Mouse (Mus musculus): ENCODE data around the gene Med26.
A peak's percentile ranks its signal among the peaks of the same experiment; 100 is the strongest.

The Med26 gene

DNA sequence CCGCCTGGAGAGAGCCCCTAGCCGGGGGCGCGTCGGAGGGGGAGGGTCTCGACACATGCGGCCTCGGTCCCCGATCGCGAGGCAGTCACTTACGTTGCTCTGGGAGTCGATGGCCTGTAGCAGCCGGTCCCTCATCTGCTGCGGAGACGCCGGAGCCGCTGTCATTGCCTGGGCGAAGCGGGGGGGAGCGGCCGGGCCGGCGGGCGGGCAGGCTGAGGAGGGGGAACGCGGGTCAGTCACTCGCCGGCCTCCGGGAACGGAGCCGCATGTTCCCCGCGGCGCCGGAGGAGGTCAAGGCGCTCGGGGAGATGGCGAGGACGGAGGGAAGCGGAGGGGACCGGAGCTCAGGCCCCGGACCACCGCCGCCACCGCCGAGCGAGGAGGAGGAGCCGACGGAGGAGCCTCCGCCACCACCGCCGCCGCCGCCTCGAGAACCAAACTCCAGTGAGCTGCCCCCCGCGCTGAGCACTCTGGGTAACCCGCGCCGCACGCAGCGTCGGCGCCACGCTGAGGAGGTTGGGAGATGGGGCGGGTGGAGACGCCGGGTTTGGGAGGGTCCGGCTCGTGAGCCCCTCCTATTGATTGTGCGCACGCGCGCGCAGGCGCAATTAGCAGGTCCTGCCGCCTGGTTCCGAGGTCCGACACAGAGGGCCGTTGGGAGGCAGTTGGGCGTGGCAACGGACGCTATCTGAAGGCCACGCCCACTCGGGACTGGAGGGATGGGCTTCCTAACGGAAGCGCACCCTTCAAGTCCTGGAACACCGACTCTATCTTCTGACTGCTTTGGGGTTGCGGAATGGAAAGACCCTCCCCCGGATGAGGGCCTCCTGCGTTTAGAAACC lies at the start of gene Med26:
TSS of gene Med26 (minus strand) at position 469 of the 842 bp plus-strand sequence.
- DNase-seq: peak; percentile 93 to 97

DNA sequence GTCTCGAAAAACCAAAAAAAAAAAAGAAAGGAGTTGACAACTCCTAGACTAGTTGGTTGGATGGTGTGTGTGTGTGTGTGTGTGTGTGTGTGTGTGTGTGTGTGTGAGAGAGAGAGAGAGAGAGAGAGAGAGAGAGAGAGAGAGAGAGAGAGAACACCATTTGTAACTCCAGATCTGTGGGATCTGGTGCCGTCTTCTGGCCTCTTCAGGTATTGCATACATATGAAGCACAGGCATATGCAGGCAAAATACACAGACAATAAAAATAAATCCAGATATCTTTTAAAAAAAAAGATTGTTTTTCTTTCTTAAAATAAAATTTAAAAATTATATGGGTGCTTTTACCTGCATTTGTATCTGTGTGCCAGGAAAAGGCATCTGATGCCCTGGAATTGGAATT lies 42.1 kb upstream of the Med26 start:
- DNase-seq: peak in 1 of 2 experiments; percentile 48

DNA sequence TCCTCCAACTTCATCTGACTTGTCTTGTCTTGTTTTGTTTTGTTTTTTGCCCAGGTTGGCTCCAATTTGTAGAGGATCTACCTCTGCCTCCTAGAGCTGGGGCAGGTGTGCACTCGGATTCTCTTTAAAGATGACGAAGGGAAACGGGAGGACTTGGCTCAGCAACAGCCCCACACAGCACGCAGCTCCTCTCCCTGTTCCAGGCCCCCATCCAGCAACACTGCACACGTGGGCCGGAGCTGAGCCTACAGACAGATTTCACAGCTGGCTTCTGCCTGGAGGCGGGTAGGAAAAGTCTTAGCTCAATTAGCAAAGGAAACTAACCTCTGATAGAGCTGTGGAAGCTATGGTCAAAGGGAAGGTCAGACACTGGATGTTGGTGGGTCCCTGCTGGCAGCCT lies 41.2 kb upstream of the Med26 start:
- DNase-seq: no peak

DNA sequence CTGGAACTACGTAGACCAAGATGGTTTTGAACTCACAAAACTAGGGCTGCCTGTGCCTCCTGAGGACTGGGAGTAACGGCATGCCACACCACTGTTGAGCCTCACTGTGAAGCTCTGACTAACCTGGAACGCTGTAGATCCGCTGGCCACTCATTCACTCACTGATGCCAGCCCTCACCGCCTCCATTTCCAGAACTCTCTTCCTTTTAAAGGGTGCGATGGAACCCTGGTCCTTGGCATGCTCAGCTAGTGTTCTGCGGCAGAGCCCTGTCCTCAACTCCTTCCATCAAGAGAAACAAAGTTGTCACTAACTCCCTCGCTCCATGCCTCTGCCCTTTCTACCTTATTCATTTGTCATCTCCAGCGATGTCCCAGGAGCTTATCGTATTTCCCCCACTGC lies 40.8 kb upstream of the Med26 start:
- no peak for DNase-seq

DNA sequence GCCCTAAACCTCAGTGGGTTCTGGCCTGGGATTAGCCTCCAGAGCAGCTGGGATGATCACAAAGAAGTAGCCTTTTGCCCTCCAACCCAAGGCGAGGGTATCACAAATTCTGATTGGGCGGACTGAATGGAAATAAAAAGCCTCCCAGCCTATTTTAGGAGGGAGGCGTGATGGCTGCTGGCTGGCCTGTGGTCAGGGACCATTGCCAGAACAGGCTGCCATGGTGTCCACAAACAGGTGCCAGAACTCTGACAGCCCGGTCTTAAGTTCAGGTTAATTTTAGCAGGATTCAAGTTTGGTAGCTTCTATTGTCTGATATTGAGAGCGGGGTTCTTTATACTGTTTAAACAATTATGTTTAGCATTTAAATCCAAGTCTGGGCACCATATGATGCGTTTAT lies 39.7 kb upstream of the Med26 start:
- no peak for DNase-seq

DNA sequence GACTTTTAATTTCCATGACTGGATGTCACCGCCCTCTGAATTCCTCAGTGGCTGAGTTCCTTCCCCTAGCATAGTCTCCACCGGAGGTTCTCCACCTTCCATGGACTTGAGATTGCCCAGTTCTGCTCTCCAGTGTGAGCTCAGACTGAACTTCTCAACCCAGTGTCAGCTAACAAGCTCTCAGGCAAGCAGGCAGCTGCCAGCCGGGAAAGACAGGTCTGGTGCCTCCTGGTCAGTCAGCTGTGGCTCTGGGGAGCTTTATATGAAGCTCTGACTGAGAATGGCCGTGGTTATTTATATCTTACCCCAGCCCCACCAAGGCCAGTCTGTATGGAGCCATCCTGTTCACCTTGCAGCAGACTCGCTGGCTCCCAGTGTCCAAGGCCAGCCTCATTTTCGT lies 36.3 kb upstream of the Med26 start:
- DNase-seq: no peak

DNA sequence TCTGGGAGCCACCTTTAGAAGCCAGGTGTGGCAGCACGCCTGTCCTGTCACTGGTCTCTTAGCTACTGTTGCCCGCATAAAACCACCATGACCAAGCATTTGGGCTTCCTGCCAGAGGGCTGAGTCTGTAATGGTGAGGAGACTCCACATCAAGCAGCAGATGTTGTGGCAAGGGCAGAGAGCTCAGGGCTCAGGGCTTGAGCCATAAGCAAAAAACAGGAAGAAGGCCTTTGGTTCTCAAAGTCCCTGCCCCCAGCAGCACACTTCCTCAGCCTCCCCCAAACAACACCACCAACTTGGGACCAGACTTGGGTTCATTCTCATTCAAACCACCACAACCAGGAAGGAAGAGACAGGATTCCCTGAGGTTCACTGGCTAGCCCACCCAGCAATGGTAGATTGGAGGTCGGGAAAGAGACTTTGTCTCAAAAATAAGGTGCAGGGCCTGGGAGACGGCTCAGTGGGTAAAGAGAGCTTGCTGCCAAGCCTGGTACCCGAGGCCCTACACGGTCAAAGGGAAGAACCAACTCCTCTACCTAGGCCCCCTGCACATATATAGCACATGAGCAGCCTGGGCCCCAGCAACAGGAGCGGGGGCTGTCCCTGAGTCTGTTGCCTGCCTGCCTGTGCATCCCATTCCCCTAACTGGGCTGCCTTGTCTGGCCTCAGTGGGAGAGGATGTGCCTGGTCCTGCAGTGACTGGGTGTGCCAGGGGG lies 35.1 kb upstream of the Med26 start:
- peak in 1 of 2 experiments; percentile 32 for DNase-seq

DNA sequence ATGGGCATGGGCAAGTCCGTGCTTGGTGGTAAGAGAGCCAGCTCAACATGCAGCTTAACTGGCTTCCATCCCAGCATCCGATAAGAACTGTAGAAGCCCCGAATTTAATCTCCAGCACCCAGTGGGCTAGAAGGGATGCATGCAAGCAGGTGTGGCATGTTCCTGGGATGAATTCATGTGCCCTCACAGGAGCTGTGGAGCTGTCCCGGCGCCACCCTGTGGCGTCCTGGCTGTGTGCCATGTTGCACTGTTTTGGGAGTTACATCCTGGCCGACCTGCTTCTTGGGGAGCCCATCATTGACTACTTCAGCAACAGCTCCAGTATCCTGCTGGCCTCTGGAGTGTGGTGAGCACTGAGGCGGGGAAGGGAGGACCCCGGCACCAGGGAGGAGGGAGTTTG lies 31.3 kb upstream of the Med26 start:
- DNase-seq: no peak

DNA sequence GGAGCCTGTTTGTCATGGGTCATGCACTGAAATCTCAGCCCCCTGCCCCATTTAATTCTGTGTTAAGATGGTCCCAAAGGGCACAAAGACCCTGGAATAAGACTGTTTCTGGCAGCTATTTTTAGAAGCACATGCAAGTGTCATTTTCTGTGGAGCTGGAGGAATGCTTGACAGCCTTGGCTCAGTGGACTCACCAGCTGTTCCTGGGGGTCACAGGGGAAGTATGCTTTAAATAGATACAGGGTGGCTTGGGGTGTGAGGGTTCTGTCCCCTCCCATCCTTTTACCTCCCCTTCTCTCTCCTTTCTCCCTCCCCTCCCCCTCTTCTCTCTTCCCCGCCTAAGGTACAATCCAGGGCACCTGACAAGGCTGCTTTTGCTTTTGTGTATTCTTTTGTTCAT lies 29.9 kb upstream of the Med26 start:
- no peak for DNase-seq

DNA sequence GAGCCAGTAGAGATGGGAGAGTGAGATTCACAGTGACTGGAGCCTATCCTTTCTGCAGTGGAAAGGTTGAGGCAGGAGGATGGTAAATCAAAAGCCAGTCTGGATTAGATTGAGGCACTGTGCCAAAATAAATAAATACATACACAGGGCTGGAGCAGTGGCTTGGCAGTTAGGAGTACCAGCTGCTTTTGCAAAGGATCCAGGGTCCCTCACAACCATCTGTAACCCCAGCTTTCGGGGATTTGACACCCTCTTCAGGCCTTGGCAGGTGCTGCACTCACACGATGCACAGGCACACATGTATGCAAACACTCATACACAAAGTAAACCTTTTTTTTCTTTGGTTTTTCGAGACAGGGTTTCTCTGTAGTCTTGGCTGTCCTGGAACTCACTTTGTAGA lies 29.2 kb upstream of the Med26 start:
- no peak for DNase-seq

DNA sequence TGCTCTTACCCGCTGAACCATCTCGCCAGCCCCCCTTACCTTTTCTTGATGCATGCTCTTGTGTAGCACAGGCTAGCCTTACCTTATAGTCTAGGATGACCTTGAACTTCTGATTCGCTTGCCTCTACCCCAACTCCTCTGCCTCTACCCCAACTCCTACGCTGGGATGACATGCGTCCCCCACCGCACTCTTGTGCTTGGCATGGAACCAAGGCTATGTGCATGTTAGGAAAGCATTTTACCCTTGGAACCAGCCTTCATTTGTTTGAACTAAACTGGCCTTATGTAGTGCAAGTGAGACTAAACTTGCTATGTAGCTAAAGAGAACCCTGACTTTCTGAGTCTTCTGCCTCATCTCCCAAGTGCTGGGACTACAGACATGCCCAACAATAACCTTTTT lies 27.8 kb upstream of the Med26 start:
- no peak for DNase-seq

DNA sequence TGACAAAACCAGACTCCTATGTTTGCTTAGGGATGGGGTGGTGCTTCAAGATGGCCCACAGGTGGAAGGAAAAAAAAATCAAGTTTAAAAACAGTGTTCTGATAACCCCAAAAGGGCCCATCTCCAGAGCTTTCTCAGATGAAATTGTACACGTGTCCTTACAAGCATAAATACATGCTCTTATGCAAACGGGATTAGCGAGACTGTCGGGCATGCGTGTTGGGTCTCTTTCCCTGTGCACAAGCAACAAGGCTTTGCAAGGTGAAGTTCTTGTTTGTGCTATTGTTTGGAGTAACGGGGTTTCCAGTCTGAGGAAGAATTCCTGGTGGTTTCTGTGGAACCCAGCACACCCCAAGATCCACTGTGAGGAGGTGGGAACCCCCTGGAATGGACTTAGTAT lies 25.4 kb upstream of the Med26 start:
- no peak for DNase-seq

DNA sequence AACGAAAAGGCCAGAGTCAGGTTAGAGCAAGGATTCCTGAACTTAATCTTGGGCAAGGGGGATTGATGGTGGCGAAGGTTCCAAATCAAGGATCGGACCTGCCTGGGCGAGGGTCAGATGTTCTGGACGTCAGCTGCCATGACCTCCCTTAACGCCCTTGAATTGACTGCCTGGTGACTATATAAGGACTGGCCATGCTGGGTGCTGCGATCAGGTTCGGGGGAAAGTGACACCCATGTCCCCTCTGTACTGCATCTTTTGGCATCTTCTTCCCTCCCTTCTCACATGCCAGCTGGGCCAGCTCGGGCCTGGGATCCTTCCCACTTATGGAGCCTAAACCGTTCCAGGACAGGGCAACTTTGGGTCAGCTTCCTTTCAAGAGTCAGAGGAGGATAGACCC lies 24.4 kb upstream of the Med26 start:
- DNase-seq: no peak

DNA sequence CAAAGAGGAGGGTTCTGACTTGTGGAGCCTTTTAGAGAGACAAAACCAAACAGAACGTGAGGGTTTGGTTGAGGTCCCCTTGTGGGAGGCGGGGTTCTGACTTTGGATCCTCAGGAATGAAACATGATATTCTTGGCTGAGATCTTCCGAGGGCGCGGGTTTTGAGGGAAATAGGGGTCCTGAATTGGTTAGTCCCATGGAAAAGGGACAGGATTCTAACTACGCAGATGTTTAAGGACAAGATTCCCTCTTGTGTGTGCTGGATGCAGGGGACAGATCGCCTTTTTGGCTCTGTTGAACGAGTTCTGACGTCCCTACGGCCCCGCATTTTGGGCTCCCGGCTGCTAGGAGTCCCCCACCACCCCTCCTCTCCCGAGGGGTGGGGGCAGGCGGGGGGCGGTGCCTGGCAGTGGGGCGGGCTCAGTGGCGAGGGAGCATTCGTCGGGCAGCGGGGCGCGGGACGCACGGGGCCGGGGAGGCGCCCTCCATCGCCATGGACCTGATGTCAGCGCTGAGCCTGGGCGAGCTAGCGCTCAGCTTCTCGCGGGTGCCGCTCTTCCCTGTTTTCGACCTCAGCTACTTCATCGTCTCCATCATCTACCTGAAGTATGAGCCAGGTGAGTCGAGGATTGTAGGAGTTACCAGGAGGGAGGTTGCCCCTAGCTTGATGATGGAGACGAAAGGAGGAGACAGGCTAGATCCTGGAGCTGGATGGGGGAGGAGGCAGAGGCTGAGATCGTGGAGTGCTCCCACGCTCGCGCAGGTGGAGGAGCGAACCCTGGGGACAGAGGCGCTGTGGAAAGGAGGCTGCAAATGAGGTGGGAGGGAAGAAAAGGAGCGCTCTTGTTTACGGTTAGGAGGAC lies 23.8 kb upstream of the Med26 start, which contains the start of gene Tmem38a:
TSS of gene Tmem38a (plus strand) at position 445 of the 863 bp plus-strand sequence.
- DNase-seq: peak; percentile 47 to 62

DNA sequence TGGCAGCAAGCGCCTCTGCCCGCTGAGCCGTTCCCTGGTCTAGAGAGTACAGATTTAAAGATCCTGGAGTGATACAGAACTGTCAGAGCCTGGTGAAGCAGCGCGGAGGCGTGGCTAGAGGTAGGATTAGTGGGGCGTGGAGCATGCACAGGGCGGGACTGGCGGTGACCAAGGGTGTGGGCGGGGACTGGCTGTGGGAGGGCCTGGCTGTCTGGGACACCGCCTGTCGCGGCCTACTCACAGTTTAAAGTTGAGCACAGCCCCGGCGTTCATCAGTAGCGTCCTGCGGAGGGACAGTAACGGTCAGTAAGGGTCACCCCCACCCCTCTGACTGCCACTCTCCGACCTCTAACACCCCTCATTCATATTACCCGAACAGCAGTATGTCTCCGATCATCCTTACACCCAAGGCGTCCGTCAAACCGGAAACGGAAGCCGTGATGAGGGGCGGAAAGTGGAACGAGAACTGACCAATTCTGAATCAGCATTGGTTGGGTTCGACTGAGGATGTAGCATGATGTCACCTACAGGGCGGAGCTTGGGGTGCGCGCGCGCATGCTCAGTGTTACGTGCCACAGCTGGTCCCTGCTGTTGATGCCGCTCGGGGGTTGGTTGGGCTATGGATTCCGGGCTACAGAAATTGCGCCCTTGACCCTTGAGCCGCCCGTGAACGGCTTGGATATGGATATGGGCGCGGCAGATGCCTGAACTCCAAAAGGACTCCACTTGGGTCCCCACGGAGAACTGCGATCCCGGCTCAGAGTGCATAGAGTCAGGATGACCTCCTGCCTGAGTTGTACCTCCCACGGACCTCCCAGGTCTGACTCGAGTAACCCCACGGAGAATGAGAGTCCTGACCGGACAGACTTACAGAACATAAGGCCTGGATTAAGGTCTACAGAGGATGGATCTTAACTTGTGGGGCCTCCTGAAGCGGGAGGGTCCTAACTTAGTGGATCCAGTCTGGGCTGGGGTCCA lies 22.9 kb upstream of the Med26 start, which contains the start of gene Smim7:
TSS of gene Smim7 (minus strand) at position 456 of the 978 bp plus-strand sequence.
- DNase-seq: peak; percentile 96 to 97

DNA sequence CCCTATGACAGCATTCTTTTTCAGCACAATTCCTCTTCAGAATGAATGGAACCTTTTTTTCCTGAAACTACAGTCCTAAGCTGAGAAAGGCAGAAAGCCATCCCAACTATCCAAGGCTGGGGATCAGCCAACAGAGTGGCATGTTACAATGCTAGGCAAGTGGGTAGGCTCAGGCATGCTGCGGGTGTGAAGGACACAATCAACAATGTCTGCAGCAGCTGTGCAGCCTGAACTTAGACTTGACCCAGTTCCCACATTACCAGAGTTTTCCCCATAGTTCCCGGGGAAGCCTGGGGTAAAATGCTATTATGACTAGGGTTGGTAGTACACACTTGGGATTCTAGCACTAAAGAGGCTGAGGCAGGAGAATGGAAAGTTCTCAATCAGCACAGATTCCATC lies 17.9 kb upstream of the Med26 start:
- DNase-seq: no peak

DNA sequence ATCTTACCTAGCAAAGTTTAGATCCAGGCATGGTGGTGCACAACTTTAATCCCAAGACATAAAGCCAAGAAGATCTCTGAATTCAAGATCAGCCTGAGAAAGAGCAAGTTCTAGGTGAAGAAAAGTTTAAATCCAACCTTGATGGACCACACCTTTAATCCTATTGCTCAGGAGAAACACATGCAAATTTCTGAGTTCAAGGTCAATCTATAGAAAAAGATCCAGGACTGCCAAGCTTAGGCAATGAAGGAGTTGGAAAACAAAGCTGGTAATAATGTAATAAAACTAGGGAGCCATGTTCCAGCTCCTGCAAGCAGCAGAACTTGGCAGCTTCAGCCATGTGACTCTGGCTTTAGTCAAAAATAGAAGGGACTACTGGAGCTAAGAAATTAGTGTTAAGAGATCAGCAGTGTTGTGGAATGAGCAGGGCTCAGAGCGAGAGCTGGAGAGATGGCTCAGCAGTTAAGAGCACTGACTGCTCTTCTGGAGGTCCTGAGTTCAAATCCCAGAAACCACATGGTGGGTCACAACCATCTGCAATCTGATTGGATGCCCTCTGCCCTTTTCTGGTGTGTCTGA lies 13.1 kb upstream of the Med26 start:
- no peak for DNase-seq

DNA sequence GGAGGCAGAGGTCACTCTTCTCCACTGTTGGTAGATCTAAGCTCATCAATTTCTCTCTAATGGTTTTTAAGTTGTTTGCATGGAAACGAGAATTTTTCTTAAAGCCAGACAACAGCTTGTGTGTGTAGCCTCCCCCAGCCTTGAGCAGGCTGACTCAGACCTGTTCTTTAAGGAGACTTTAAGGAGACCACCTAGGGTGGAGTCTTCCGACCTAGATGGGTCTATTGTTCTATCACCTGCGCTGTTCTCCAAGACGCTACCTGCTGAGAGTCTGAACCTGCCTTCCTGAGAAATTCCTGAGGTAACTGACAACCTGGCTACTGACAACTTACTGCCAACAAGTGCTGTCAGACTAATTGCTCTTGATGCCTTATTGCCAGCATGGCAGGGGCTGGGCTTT lies 7.7 kb upstream of the Med26 start:
- DNase-seq: no peak

DNA sequence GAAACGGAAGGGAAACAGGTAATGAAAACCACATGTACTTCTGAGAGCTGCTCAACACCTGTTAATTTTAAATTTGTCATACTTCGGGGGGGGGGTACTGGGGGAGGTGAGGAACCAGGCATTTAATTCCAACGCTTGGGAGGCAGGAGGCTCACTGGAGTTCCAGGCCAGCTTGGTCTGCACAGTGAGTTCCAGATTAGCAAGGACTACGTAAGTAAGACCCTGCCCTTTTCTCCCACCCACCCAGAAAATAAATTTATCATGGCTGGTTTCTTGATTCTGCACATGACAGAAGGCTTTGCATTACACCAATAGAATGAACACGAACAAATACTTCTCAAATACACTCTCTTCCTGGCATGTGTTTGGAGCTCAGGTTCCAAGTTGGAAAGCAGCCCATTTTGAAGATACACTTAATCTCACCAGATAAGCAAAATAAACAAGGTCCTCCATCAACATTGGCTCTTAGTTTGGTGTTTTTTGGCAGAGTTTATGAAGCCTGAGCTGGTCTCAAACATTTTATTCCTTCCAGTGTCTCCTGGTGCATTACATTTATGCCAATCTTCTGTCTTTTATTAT lies 1.3 kb upstream of the Med26 start:
- no peak for DNase-seq

DNA sequence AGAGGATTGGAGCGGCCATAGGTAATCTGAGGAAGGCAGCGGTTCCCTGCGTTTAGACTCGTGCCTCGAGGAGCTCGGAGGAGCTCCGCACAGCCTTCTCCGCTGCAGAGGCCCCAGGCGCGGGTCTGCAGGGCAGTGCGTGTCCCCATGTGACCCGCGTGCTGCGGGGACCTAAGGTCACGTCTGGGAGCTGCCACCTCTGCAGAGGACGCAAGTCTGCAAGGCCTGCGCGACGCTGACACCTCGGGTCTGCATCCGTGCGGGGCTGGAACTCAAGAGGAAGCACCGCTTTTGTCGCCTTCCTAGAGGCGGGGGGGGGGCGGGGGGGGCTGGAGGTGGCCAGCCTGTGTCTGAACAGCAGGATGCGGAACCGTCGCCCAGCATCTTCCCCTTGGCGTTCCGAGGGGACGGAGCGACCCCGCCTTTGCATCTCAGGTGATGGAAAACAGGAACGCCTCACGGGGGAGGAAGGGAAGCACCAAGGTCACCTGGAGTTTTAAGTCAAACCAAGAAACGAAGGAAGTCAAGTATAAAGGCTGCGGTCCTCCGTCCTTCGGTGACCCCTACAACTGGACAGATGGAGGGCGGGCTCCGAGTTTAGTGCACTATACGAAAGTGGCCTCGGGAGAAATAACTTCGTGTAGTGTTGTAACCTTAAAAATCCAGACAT lies 709 bp upstream of the Med26 start:
- DNase-seq: peak in 1 of 2 experiments; percentile 14

All from spleen, adult 18-20 months (tissue).